ENCODE assay signal across 1 mouse cellular context in the genomic region with DNA sequence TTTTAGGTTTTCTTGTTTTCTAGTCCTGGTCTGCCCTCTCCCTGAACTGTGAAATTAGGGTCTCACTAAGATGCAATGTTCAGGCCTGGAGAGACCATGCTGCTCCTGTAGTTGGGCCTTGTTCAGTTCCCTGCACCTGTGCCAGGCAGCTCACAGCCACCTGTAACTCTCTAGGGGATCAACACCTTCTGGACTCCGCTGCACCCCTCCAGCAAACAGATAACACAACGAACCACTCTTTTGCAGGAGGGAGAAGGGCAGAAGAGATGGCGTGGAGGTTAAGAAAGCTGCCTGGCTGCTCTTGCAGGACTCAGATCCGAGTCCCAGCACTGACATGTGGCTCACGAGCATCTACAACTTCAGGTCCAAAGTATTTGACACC.
TF ChIP-seq lines count a peak whose summit lies in the region.

No protein-coding gene starts in this region.

TF ChIP-seq in MEL, 35 proteins besides CTCF, POLR2A, EP300 and RAD21:
- TF ChIP-seq E2F4 (IDR thresholded peaks at IDR 0.05; ENCODE audit: borderline replicate concordance, low read depth, low read length) (no peak), SIN3A (IDR thresholded peaks at IDR 0.05; ENCODE audit: low read length) (no peak), MAX (IDR thresholded peaks at IDR 0.05; ENCODE audit: low read length) (no peak), TCF12 (IDR thresholded peaks at IDR 0.05; ENCODE audit: low read depth, low read length) (no peak), MXI1 (IDR thresholded peaks at IDR 0.05; ENCODE audit: low read depth, low read length) (no peak), GABPA (IDR thresholded peaks at IDR 0.05; ENCODE audit: low read depth, low read length) (no peak), ZNF384 (IDR thresholded peaks at IDR 0.05; ENCODE audit: low read depth, low read length) (no peak), MEF2A (IDR thresholded peaks at IDR 0.05; ENCODE audit: extremely low read depth, insufficient replicate concordance, low read depth, low read length, poor library complexity, severe bottlenecking) (no peak), HCFC1 (IDR thresholded peaks at IDR 0.05; ENCODE audit: low read depth, low read length) (no peak), SMC3 (IDR thresholded peaks at IDR 0.05; ENCODE audit: low read depth, low read length) (no peak), MAFK (IDR thresholded peaks at IDR 0.05; ENCODE audit: borderline replicate concordance, low read depth, low read length) (no peak)
